16 mouse cellular contexts compared by ENCODE assay signal in genomic region chr7:117573170-117573569, GRCm38 (mm10).
DNase-seq lines count a peak whose midpoint lies in the region; ATAC-seq lines count a peak whose summit lies in the region.
"Had no signal": no experiment of that assay in that cellular context is flagged by ENCODE, and none has a peak within 500 bp of the region (broad histone marks: within the 10 kb centered on the region; RNA-seq: fewer than 3 reads in every experiment).

No protein-coding gene starts in this region.

- H3K27me3 ChIP-seq in kidney, embryonic 15.5 days = no peaks in the 10 kb centered on the region
- no peaks in the 10 kb centered on the region for H3K27me3 ChIP-seq in hindbrain, embryonic 16.5 days (replicated peaks; ENCODE audit: control insufficient read depth, insufficient read depth, low read length)
- H3K27me3 ChIP-seq: liver, embryonic 12.5 days; stomach, embryonic 15.5 days had no signal

- peak; percentile 13 to 42 for DNase-seq in heart, adult 18-20 months
- no peak for DNase-seq in heart, adult 11 months
- DNase-seq in kidney, postnatal 25 days = peak; percentile 20 to 53
- peak; percentile 47 for DNase-seq in right cerebral cortex, adult 18-20 months
- DNase-seq in right cerebral cortex, postnatal 4 days = no peak
- DNase-seq: cerebellum, adult 8-10 months; embryo, embryonic 11 days; thymus, postnatal 4 days had no signal

- 0 out of 2 replicates have a peak, but pooled peaks cover 5% of the 10 kb centered on the region for H3K4me1 ChIP-seq in kidney, embryonic 15.5 days
- no peaks in the 10 kb centered on the region for H3K4me1 ChIP-seq in hindbrain, embryonic 16.5 days (ENCODE audit: control insufficient read depth, insufficient read depth, low read depth, low read length)
- H3K4me1 ChIP-seq: hindbrain, embryonic 10.5 days; liver, embryonic 12.5 days; stomach, embryonic 15.5 days had no signal

- H3K36me3 ChIP-seq in kidney, embryonic 15.5 days = no peaks in the 10 kb centered on the region
- H3K36me3 ChIP-seq in hindbrain, embryonic 16.5 days (ENCODE audit: control insufficient read depth, insufficient read depth, low read length) = no peaks in the 10 kb centered on the region
- H3K36me3 ChIP-seq: heart, embryonic 10.5 days; hindbrain, embryonic 10.5 days; liver, embryonic 12.5 days; stomach, embryonic 15.5 days had no signal

- no peak overlapping the region for H3K9ac ChIP-seq in kidney, embryonic 15.5 days
- H3K9ac ChIP-seq in hindbrain, embryonic 16.5 days (ENCODE audit: low read depth, low read length) = no peak overlapping the region
- H3K9ac ChIP-seq: liver, embryonic 12.5 days; stomach, embryonic 15.5 days had no signal

- no peaks in the 10 kb centered on the region for H3K9me3 ChIP-seq in kidney, embryonic 15.5 days (replicated peaks)
- H3K9me3 ChIP-seq in hindbrain, embryonic 16.5 days (ENCODE audit: control insufficient read depth, low read length) = no peaks in the 10 kb centered on the region
- H3K9me3 ChIP-seq: heart, embryonic 10.5 days; hindbrain, embryonic 10.5 days; liver, embryonic 12.5 days; stomach, embryonic 15.5 days had no signal

- 67% methylated on average over 6 of the region's 6 CpGs for WGBS in kidney, embryonic 15.5 days
- 60% methylated on average over 6 of the region's 6 CpGs for WGBS in hindbrain, embryonic 16.5 days

- H3K4me2 ChIP-seq in kidney, embryonic 15.5 days = no peak overlapping the region
- no peak overlapping the region for H3K4me2 ChIP-seq in hindbrain, embryonic 16.5 days (ENCODE audit: low read length)
- H3K4me2 ChIP-seq: liver, embryonic 12.5 days; stomach, embryonic 15.5 days had no signal

- ATAC-seq in kidney, embryonic 15.5 days (replicated peaks; ENCODE audit: low FRiP score) = no peak
- no peak for ATAC-seq in hindbrain, embryonic 16.5 days
- ATAC-seq: intestine, postnatal 0 days; liver, embryonic 12.5 days; lung, postnatal 0 days had no signal

- H3K4me3 ChIP-seq in kidney, embryonic 15.5 days (replicated peaks) = no peak overlapping the region
- no peak overlapping the region for H3K4me3 ChIP-seq in hindbrain, embryonic 16.5 days (ENCODE audit: low read length)
- H3K4me3 ChIP-seq: heart, embryonic 10.5 days; hindbrain, embryonic 10.5 days; liver, embryonic 12.5 days; stomach, embryonic 15.5 days had no signal

- no peak overlapping the region for H3K27ac ChIP-seq in kidney, embryonic 15.5 days
- no peak overlapping the region for H3K27ac ChIP-seq in hindbrain, embryonic 16.5 days (ENCODE audit: low read depth, low read length)
- H3K27ac ChIP-seq: heart, embryonic 10.5 days; hindbrain, embryonic 10.5 days; liver, embryonic 12.5 days; stomach, embryonic 15.5 days had no signal

Comparison
In these comparisons a context has a peak if more than half of its experiments do, and no peak if none do; other contexts are left out.
1. DNase-seq: peak in heart, adult 18-20 months (2 of 2), kidney, postnatal 25 days (2 of 2) and right cerebral cortex, adult 18-20 months (single experiment); none in heart, adult 11 months (single experiment) and right cerebral cortex, postnatal 4 days (single experiment).